Mouse (Mus musculus) C2C12 (cell line): ENCODE results near the gene Pacsin2.

Experiments used
- CEBPB ChIP-seq: IDR thresholded peaks from one replicate; pipeline ENCODE4 v1.6.1; 2011; ENCODE audit warnings: low read depth, mild to moderate bottlenecking, control low read depth, moderate library complexity
- CTCF ChIP-seq: IDR thresholded peaks from one replicate; pipeline ENCODE4 v1.5.1; 2011; ENCODE audit not compliant: control insufficient read depth, insufficient read depth, insufficient read length

DNA sequence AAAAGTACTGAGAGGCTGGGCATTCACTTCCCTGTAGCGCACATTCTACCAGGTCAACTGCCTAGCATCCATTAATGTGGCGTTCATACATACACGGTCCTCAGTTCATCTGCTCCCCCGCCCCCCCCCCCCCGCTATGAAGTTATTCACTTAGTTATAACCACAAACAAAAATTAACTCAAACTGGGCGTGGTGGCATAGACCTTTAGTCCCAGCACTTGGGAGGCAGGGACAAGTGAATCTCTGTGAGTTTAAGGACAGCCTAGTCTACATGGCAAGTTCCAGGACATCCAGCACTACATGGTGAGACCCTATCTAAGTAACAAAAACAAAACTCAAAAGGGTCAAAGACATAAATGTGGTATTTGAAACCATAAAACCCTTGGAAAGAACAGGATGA lies 125.5 kb downstream of the Pacsin2 start:
- TF ChIP-seq CTCF (no peak), CEBPB (no peak)
